Comparison of ENCODE assay signal across 21 mouse cellular contexts in the genomic region with DNA sequence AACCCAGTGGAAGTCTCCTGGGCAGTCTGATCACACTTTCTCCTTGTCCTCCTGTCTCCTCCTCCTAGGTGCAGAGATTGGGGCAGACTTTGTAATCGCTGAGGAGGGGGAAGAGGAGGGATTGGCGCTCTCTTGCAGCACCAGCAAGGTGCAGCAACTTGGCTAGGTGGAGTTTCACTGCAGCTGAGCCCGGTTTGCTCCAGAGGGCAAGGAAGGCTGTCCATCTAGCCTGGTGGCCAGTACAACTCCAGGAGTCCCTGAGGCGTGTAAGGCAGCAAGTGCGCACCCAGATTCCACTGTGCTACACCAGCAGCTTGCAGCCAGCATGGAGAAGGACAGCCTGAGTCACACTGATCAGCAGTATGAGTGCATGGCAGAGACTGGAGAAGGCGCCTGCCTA. TPM values are rescaled to one million over a fixed set of nuclear protein-coding genes. Genes with fewer than 3 reads are reported as not detected.
A peak's percentile ranks its signal among the peaks of the same experiment; 100 is the strongest.
DNase-seq lines count a peak whose midpoint lies in the region; TF ChIP-seq lines count a peak whose summit lies in the region.
"Not testable (repeated sequence)": the region's sequence is repeated elsewhere in the genome, so short reads cannot be mapped to it uniquely, and the experiment has no call there.
"Had no signal": no experiment of that assay in that cellular context is flagged by ENCODE, and none has a peak within 500 bp of the region (broad histone marks: within the 10 kb centered on the region; RNA-seq: fewer than 3 reads in every experiment).

No protein-coding gene starts in this region.

- peak; percentile 36 for DNase-seq in adrenal gland, adult 2 months
- peak; percentile 20 for DNase-seq in gastrocnemius, adult 2 months
- peak; percentile 9 for DNase-seq in hindbrain, embryonic 10.5 days (ENCODE audit: low spot score)
- peak; percentile 46 for DNase-seq in kidney, postnatal 10 days
- DNase-seq in midbrain, embryonic 10.5 days (ENCODE audit: low spot score) = peak; percentile 17
- peak; percentile 10 to 20 for DNase-seq in spleen, postnatal 10 days (ENCODE audit: low spot score in 2 of 2)
- peak; percentile 9 for DNase-seq in thymus, postnatal 4 days

- not testable (repeated sequence) for TF ChIP-seq CTCF in E14TG2a.4 (conservative IDR thresholded peaks at IDR 0.05; ENCODE audit: low read length); gastrocnemius, adult 2 months (IDR thresholded peaks at IDR 0.05)

- H3K4me3 ChIP-seq in E14TG2a.4 (replicated peaks; ENCODE audit: low read length) = peak overlapping the region; percentile 55
- H3K4me3 ChIP-seq in gastrocnemius, adult 2 months; hindbrain, embryonic 10.5 days; midbrain, embryonic 10.5 days: not testable (repeated sequence)

- intact Hi-C loops in gastrocnemius, adult 2 months (cut with DNase I) = not testable (repeated sequence)

- peaks cover 10% of the 10 kb centered on the region for H3K27me3 ChIP-seq in E14TG2a.4 (ENCODE audit: insufficient read depth, low read length)
- H3K27me3 ChIP-seq in hindbrain, embryonic 10.5 days (ENCODE audit: insufficient read depth, poor library complexity, severe bottlenecking); midbrain, embryonic 10.5 days (ENCODE audit: low read depth, poor library complexity, severe bottlenecking): not testable (repeated sequence)

- 51% methylated on average over 6 of the region's 6 CpGs for WGBS in hindbrain, embryonic 10.5 days
- 39% methylated on average over 5 of the region's 6 CpGs for WGBS in midbrain, embryonic 10.5 days

- not testable (repeated sequence) for H3K9me3 ChIP-seq in E14TG2a.4 (ENCODE audit: low read length); hindbrain, embryonic 10.5 days; midbrain, embryonic 10.5 days (replicated peaks)

- H3K36me3 ChIP-seq in E14TG2a.4 (ENCODE audit: insufficient read depth, low read length); hindbrain, embryonic 10.5 days; midbrain, embryonic 10.5 days: not testable (repeated sequence)

- H3K27ac ChIP-seq in gastrocnemius, adult 2 months; hindbrain, embryonic 10.5 days; midbrain, embryonic 10.5 days (replicated peaks): not testable (repeated sequence)

- peaks cover 10% of the 10 kb centered on the region for H3K4me1 ChIP-seq in E14TG2a.4 (replicated peaks; ENCODE audit: low read depth, low read length)
- H3K4me1 ChIP-seq in hindbrain, embryonic 10.5 days (replicated peaks); midbrain, embryonic 10.5 days: not testable (repeated sequence)

RNA-seq across cellular contexts. Expression of gene Gm5799, which starts 11.0 kb away (rescaled TPM):
- not detected for total RNA-seq in adrenal gland, adult 2 months (2021)
- not detected in 2 replicates for polyA plus RNA-seq in adrenal gland, adult 2 months (2012; rRNA removed)
- not detected for total RNA-seq in gastrocnemius, adult 2 months (2021)
- not detected in 2 replicates for polyA plus RNA-seq in hindbrain, embryonic 10.5 days (2016; fragmentation: Nextera tagmentation; extraction: Ambion mirVana)
- not detected in 2 replicates for polyA plus RNA-seq in midbrain, embryonic 10.5 days (2016; fragmentation: Nextera tagmentation; extraction: Ambion mirVana)
- total RNA-seq: layer of hippocampus, adult 8-10 months; MEL; monocyte, adult 5-6 weeks had no signal
- polyA plus RNA-seq: activated CD4-positive, CD25-positive, alpha-beta regulatory T cell, adult 4 months; embryonic facial prominence, embryonic 13.5 days; heart, embryonic 15.5 days; hindbrain, embryonic 13.5 days; intestine, embryonic 15.5 days; limb, embryonic 13.5 days; liver, embryonic 16.5 days; neural tube, embryonic 15.5 days had no signal

RNA-seq across cellular contexts. Expression of gene Gm17654, which starts 46.6 kb away (rescaled TPM):
- total RNA-seq in adrenal gland, adult 2 months (2021) = not detected
- not detected in 2 replicates for polyA plus RNA-seq in adrenal gland, adult 2 months (2012; rRNA removed)
- not detected for total RNA-seq in gastrocnemius, adult 2 months (2021)
- polyA plus RNA-seq in hindbrain, embryonic 10.5 days (2016; fragmentation: Nextera tagmentation; extraction: Ambion mirVana) = not detected in 2 replicates
- polyA plus RNA-seq in midbrain, embryonic 10.5 days (2016; fragmentation: Nextera tagmentation; extraction: Ambion mirVana) = not detected in 2 replicates
- total RNA-seq: layer of hippocampus, adult 8-10 months; left cerebral cortex, adult 8-10 months; MEL; monocyte, adult 5-6 weeks had no signal
- polyA plus RNA-seq: activated CD4-positive, CD25-positive, alpha-beta regulatory T cell, adult 4 months; embryonic facial prominence, embryonic 13.5 days; gonadal fat pad, adult 2 months; heart, embryonic 15.5 days; hindbrain, embryonic 13.5 days; intestine, embryonic 15.5 days; limb, embryonic 13.5 days; liver, embryonic 16.5 days; neural tube, embryonic 15.5 days had no signal
